Mouse (Mus musculus): ENCODE measurements at regions not wholly inside any gene's neighbourhood (a gene's known extent, or its start where the extent isn't known, plus 50 kb on each side); places are given as distances from the start of the nearest gene placed in this dataset.

DNA sequence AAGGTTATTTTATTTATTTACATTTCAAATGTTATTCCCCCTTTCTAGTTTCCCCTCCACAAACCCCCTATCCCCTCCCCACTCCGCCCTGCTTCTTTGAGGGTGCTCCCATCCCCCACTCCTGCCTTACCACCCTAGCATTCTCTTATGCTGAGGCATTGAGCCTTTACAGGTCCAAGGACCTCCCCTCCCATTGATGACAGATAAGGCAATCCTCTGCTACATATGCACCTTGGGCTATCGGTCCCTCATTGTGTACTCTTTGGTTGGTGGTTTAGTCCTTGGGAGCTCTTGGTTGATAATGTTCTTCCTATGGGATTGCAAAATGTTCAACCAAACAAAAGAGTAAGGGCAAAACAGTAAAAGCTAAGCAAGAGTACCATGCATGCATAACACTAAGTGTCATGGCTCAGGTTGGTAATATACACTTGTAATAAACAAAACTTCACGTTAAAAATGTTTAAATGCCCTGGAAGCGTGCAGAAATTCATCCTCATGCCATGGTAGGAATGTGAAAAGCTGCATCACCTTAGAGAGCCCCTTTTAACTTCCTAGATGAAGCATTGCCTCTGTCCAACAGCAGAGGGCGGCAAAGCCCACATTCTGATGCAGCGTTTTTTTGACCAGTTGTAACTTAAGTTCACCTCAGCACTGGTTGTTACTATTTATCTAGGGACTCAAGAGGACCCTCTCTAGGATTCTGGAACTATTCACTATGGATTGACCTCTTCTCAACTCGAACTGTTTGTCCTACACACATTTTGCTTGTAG is 207.6 kb downstream of the Rdh14 start:
- 16% methylated on average over 7 of the region's 7 CpGs for WGBS
- ATAC-seq = peak; percentile 78
- no peak overlapping the region for H3K9ac ChIP-seq (ENCODE audit: low read depth, low read length)

DNA sequence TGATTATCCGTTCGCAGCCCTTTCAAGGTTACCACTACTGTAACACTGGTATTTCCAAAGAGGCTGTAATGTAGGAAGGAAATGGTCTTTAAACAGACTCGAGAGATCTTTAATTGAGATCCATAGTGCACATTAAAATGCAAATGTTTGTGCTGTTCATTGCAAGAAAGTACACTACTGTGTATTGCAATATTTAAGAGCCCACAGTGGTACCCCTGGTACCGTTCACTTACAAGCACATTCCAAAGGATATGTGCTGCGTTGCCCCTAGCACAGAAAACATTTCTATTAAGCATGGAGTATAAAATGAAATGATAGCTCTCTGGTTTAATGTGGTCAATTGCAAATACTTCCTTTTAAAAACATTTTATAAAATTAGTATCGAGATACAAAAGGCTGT is 209.5 kb downstream of the Rdh14 start:
- Histone ChIP-seq H3K27me3 (replicated peaks; ENCODE audit: control insufficient read depth, insufficient read depth, low read length) (no peaks in the 10 kb centered on the region; the same call in 1 of the 2 replicates), H3K36me3 (ENCODE audit: control insufficient read depth, insufficient read depth, low read length) (no peaks in the 10 kb centered on the region), H3K9me3 (ENCODE audit: control insufficient read depth, low read length) (no peaks in the 10 kb centered on the region), H3K4me1 (ENCODE audit: control insufficient read depth, insufficient read depth, low read depth, low read length) (no peaks in the 10 kb centered on the region), H3K9ac (ENCODE audit: low read depth, low read length) (no peak overlapping the region), H3K4me3 (ENCODE audit: low read length) (no peak overlapping the region), H3K4me2 (ENCODE audit: low read length) (no peak overlapping the region), H3K27ac (ENCODE audit: low read depth, low read length) (no peak overlapping the region)
- peak; percentile 73 for ATAC-seq
- 71% methylated on average over 6 of the region's 6 CpGs for whole genome bisulfite sequencing

More for the DNA sequence above, 207.6 kb downstream of the Rdh14 start:
- no peak overlapping the region for H3K4me3 ChIP-seq (ENCODE audit: low read length)
- no peak overlapping the region for H3K4me2 ChIP-seq (ENCODE audit: low read length)
- no peaks in the 10 kb centered on the region for H3K4me1 ChIP-seq (ENCODE audit: control insufficient read depth, insufficient read depth, low read depth, low read length)
- no peak overlapping the region for H3K27ac ChIP-seq (ENCODE audit: low read depth, low read length)
- H3K9me3 ChIP-seq (ENCODE audit: control insufficient read depth, low read length) = no peaks in the 10 kb centered on the region
- no peaks in the 10 kb centered on the region; the same call in 1 of the 2 replicates for H3K27me3 ChIP-seq (replicated peaks; ENCODE audit: control insufficient read depth, insufficient read depth, low read length)
- H3K36me3 ChIP-seq (ENCODE audit: control insufficient read depth, insufficient read depth, low read length) = no peaks in the 10 kb centered on the region

DNA sequence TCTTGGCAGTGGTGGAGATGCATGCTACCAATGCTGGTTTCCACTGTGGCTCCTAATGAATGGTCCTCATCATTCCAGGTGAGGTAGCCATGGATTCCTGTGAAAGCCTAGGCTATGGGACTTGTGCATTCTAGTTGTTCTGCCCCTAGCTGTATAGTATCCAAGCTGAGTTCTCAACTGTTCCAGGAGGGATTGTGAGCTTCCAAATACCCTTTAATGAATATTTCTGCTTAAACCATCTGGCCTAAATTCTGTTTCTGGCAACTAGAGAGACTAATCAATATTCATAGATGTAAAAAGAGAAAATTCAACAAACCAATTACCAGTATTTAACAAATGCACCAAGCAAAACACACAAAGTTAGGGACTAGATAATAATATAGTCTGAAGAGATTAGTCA is 227.7 kb downstream of the Rdh14 start:
- Histone ChIP-seq H3K4me3 (ENCODE audit: low read length) (no peak overlapping the region), H3K4me1 (ENCODE audit: control insufficient read depth, insufficient read depth, low read depth, low read length) (no peaks in the 10 kb centered on the region), H3K27me3 (replicated peaks; ENCODE audit: control insufficient read depth, insufficient read depth, low read length) (no peaks in the 10 kb centered on the region), H3K27ac (ENCODE audit: low read depth, low read length) (no peak overlapping the region), H3K9me3 (ENCODE audit: control insufficient read depth, low read length) (no peaks in the 10 kb centered on the region), H3K36me3 (ENCODE audit: control insufficient read depth, insufficient read depth, low read length) (no peaks in the 10 kb centered on the region), H3K9ac (ENCODE audit: low read depth, low read length) (no peak overlapping the region), H3K4me2 (ENCODE audit: low read length) (no peak overlapping the region)
- ATAC-seq = no peak

DNA sequence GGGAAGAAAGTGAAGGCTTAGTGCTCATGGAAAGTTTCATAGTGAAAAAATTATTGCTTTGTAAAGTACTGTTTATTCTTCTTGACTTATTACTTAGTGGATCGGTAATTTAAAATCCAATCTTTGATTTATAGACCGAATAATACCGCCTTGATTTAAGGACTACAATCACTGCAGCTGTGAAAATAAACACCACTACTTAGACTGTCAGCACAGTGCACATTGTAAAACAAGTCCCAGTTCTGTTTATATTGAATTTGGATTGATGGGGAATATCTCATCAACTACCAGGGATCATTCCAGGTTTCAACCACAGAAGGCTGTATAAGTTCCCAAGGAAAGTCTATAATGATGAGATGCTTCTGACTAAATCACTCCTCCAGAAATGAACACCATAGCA is 230.0 kb downstream of the Rdh14 start:
- Histone ChIP-seq H3K4me2 (ENCODE audit: low read length) (no peak overlapping the region), H3K4me1 (ENCODE audit: control insufficient read depth, insufficient read depth, low read depth, low read length) (no peaks in the 10 kb centered on the region), H3K9ac (ENCODE audit: low read depth, low read length) (no peak overlapping the region), H3K4me3 (ENCODE audit: low read length) (no peak overlapping the region), H3K27me3 (replicated peaks; ENCODE audit: control insufficient read depth, insufficient read depth, low read length) (no peaks in the 10 kb centered on the region), H3K9me3 (ENCODE audit: control insufficient read depth, low read length) (no peaks in the 10 kb centered on the region), H3K36me3 (ENCODE audit: control insufficient read depth, insufficient read depth, low read length) (no peaks in the 10 kb centered on the region), H3K27ac (ENCODE audit: low read depth, low read length) (no peak overlapping the region)
- no peak for ATAC-seq
- 86% methylated on average over 3 of the region's 3 CpGs for WGBS

DNA sequence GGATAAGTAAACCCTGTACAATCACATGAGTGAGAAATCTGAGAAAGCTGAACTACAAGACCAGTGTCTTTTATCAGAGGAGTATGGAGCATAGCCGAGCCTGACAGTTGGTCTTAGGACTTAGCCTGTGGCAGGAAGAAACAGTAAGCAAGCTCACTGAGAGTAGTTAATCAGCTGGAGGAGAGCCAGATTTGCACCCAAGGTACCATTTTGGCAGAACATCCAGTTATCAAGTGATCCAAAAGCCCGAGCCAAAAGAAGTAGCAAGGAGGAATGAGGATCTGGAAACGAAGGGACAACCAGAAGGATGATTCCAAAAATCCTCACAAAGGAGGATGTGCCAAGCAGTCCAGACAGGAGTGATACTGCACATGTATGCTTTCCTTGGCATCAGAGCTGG is 248.0 kb downstream of the Rdh14 start:
- no peak overlapping the region for H3K4me2 ChIP-seq (ENCODE audit: low read length)
- H3K27ac ChIP-seq (ENCODE audit: low read depth, low read length) = no peak overlapping the region
- no peak overlapping the region for H3K4me3 ChIP-seq (ENCODE audit: low read length)
- WGBS = 81% methylated on average over 3 of the region's 3 CpGs
- no peaks in the 10 kb centered on the region for H3K9me3 ChIP-seq (ENCODE audit: control insufficient read depth, low read length)
- H3K36me3 ChIP-seq (ENCODE audit: control insufficient read depth, insufficient read depth, low read length) = no peaks in the 10 kb centered on the region
- no peaks in the 10 kb centered on the region for H3K27me3 ChIP-seq (replicated peaks; ENCODE audit: control insufficient read depth, insufficient read depth, low read length)
- ATAC-seq = no peak
- no peak overlapping the region for H3K9ac ChIP-seq (ENCODE audit: low read depth, low read length)
- no peaks in the 10 kb centered on the region for H3K4me1 ChIP-seq (ENCODE audit: control insufficient read depth, insufficient read depth, low read depth, low read length)

DNA sequence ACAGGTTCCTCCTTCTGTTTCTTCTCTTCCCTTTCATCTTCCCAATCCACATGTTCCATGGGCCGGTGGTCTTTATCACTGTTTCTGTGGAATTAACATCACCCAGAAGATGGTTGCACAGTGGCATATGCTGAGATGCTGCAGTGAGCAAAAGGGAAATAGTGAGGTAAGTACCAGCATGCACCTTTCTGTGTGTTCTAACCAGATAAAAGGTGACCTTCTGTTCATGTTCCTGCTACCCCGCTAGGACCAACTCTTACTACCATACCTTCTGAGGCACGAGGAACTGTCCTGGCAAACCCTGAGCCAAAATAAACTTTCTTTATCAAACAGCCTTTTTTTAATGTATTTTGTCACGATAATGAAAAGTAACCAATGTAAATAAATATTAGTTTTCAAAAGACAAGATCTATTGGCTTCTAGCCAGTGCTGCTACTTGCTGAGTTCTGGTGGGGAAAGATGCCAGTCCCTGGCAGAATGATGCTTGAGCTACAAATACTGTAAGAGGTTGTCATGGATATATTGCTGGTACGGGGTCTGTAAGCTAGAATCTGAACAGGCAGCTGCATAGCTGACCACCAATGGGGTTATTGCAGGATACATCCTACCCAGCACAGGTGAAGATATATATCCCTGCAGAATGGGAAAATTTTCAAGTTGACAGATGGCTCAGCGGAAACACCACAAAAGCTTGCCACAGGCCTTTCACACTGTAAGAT is 264.1 kb downstream of the Rdh14 start:
- H3K4me1 ChIP-seq (ENCODE audit: control insufficient read depth, insufficient read depth, low read depth, low read length) = no peaks in the 10 kb centered on the region
- no peak overlapping the region for H3K9ac ChIP-seq (ENCODE audit: low read depth, low read length)
- no peak overlapping the region for H3K4me3 ChIP-seq (ENCODE audit: low read length)
- 74% methylated on average over 6 of the region's 6 CpGs for WGBS
- H3K27me3 ChIP-seq (replicated peaks; ENCODE audit: control insufficient read depth, insufficient read depth, low read length) = no peaks in the 10 kb centered on the region
- H3K9me3 ChIP-seq (ENCODE audit: control insufficient read depth, low read length) = no peaks in the 10 kb centered on the region
- peak; percentile 60 for ATAC-seq
- no peaks in the 10 kb centered on the region for H3K36me3 ChIP-seq (ENCODE audit: control insufficient read depth, insufficient read depth, low read length)
- H3K4me2 ChIP-seq (ENCODE audit: low read length) = no peak overlapping the region
- H3K27ac ChIP-seq (ENCODE audit: low read depth, low read length) = no peak overlapping the region

DNA sequence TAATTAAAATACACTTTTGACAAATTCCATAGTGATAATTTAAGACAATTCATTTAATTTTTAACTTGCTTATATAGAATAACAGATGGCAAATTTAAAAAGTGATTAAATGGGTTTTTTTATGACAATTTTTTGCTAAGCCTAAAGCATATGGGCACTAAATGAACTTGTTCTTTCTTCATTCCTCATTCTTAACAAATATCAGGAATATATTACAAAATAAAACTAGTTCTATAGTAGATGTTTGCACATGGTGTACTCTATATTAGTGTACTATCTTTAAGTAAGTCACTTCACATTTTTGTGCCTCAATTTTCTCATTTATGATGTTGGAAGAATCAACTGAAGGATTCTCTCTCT is 264.6 kb downstream of the Rdh14 start:
- H3K9me3 ChIP-seq (ENCODE audit: control insufficient read depth, low read length) = no peaks in the 10 kb centered on the region
- ATAC-seq = no peak

DNA sequence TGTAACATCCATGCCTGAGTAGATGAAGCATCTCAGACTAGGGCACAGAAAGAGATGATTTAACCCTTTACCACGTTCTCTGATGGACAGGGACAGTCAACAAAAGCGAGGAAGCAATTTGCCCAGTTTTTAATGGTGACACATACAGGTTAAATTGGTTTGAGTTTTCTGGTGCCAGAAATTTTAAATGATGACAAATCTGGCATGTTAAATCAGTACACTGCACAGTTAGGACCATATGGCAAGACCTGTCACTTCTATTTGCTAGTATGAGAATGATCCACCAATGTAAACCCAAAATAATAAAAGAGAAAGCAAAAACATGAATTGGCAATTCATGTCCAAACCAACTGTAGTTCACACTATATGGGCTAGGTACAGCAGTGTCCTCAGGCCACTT is 268.3 kb downstream of the Rdh14 start:
- Histone ChIP-seq H3K27me3 (replicated peaks; ENCODE audit: control insufficient read depth, insufficient read depth, low read length) (no peaks in the 10 kb centered on the region), H3K4me3 (ENCODE audit: low read length) (no peak overlapping the region), H3K4me1 (ENCODE audit: control insufficient read depth, insufficient read depth, low read depth, low read length) (no peaks in the 10 kb centered on the region), H3K27ac (ENCODE audit: low read depth, low read length) (no peak overlapping the region), H3K36me3 (ENCODE audit: control insufficient read depth, insufficient read depth, low read length) (no peaks in the 10 kb centered on the region), H3K9me3 (ENCODE audit: control insufficient read depth, low read length) (no peaks in the 10 kb centered on the region), H3K9ac (ENCODE audit: low read depth, low read length) (no peak overlapping the region), H3K4me2 (ENCODE audit: low read length) (no peak overlapping the region)
- ATAC-seq = no peak
- 60% methylated on average over 2 of the region's 2 CpGs for WGBS

More for the DNA sequence above, 264.6 kb downstream of the Rdh14 start:
- no peak overlapping the region for H3K4me2 ChIP-seq (ENCODE audit: low read length)
- no peak overlapping the region for H3K9ac ChIP-seq (ENCODE audit: low read depth, low read length)
- no peaks in the 10 kb centered on the region for H3K27me3 ChIP-seq (replicated peaks; ENCODE audit: control insufficient read depth, insufficient read depth, low read length)
- H3K27ac ChIP-seq (ENCODE audit: low read depth, low read length) = no peak overlapping the region
- no peaks in the 10 kb centered on the region for H3K4me1 ChIP-seq (ENCODE audit: control insufficient read depth, insufficient read depth, low read depth, low read length)
- no peaks in the 10 kb centered on the region for H3K36me3 ChIP-seq (ENCODE audit: control insufficient read depth, insufficient read depth, low read length)
- no peak overlapping the region for H3K4me3 ChIP-seq (ENCODE audit: low read length)

DNA sequence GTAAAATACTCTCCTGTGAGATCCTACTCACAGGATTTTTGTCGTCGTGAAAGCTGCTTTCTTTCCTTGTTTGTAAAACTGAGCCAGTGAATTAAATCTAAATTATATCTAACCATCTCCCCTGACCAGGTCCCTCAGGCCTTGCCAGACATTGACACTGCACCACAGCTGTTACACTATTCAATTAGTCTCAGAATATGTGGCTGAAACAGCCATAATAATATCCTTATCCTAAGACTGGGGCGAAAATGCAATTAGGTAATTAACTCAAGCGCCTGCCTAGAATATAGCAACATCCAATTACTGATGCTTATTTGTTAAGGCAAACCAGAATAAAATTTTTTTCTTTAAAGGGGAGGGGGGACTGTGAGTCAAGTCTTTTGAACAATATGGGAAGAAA is 296.2 kb downstream of the Rdh14 start:
- Histone ChIP-seq H3K4me3 (ENCODE audit: low read length) (no peak overlapping the region), H3K4me1 (ENCODE audit: control insufficient read depth, insufficient read depth, low read depth, low read length) (no peaks in the 10 kb centered on the region), H3K27me3 (replicated peaks; ENCODE audit: control insufficient read depth, insufficient read depth, low read length) (no peaks in the 10 kb centered on the region), H3K27ac (ENCODE audit: low read depth, low read length) (no peak overlapping the region), H3K9me3 (ENCODE audit: control insufficient read depth, low read length) (no peaks in the 10 kb centered on the region), H3K4me2 (ENCODE audit: low read length) (no peak overlapping the region), H3K9ac (ENCODE audit: low read depth, low read length) (no peak overlapping the region), H3K36me3 (ENCODE audit: control insufficient read depth, insufficient read depth, low read length) (no peaks in the 10 kb centered on the region)
- whole genome bisulfite sequencing = 52% methylated on average over 4 of the region's 4 CpGs
- peak; percentile 54; the same call in 1 of the 2 replicates for ATAC-seq
